In the genomic region with DNA sequence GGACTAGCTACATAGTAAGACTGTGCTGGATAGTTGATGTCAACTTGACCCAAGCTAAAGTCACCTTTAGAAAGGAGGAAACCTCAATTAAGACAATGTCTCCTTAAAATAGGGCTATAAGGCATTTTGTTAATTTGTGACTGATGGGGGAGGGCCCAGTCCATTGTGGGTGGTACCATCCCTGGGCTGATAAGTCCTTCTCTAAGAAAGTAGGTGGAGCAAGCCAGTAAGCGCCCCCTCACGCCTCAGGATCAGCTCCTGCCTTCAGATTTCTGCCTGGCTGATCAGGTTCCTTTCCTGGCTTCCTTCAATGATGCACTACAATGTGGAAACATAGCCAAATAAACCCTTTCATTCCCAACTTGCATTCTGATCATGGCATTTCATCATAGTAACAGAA, we compare ENCODE assay signal across 16 mouse cellular contexts.
"Had no signal": no experiment of that assay in that cellular context is flagged by ENCODE, and none has a peak within 500 bp of the region (broad histone marks: within the 10 kb centered on the region; RNA-seq: fewer than 3 reads in every experiment).

No protein-coding gene starts in this region.

- H3K4me3 ChIP-seq: limb, embryonic 15.5 days; midbrain, embryonic 12.5 days; neural tube, embryonic 13.5 days had no signal

- H3K9me3 ChIP-seq: limb, embryonic 15.5 days; midbrain, embryonic 12.5 days; neural tube, embryonic 13.5 days had no signal

- H3K27me3 ChIP-seq: limb, embryonic 15.5 days; midbrain, embryonic 12.5 days; neural tube, embryonic 13.5 days had no signal

- DNase-seq: kidney, adult 9 months; layer of hippocampus, adult 9-11 months; layer of hippocampus, postnatal 36 days; lung, adult 2 months; lung, postnatal 36 days; right cerebral cortex, adult 18-20 months; right cerebral cortex, postnatal 25 days; thymus, postnatal 14 days had no signal

- H3K9ac ChIP-seq: limb, embryonic 15.5 days; midbrain, embryonic 12.5 days; neural tube, embryonic 13.5 days had no signal

- ATAC-seq: intestine, postnatal 0 days; lung, postnatal 0 days; midbrain, embryonic 16.5 days had no signal

- H3K27ac ChIP-seq: kidney, postnatal 0 days; limb, embryonic 15.5 days; midbrain, embryonic 12.5 days; neural tube, embryonic 13.5 days; stomach, postnatal 0 days had no signal

- H3K4me1 ChIP-seq: limb, embryonic 15.5 days; midbrain, embryonic 12.5 days; neural tube, embryonic 13.5 days had no signal

- H3K4me2 ChIP-seq: limb, embryonic 15.5 days; midbrain, embryonic 12.5 days; neural tube, embryonic 13.5 days had no signal
